ENCODE assay signal across 21 mouse cellular contexts in the genomic region with DNA sequence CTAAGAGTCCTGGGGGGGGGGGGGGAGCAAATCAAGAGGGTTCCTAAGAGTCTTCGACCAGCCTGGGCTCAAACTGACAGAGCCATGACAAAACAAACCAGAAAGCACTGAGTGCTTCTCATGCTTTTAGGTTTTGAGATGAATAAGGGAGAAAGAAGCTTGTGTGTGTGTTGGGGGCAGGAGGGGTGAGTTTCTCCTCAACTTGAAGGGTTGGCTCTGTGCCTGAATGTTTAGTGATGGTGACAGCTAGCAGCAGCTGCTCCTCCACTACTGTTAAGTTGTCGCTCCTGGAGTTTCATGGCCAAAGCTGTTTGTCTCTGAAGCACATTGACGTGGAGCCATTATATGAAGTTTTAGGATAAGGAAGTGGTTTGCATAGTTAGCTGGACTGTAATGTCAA. TPM values are rescaled to one million over a fixed set of nuclear protein-coding genes. Genes with fewer than 3 reads are reported as not detected.
A peak's percentile ranks its signal among the peaks of the same experiment; 100 is the strongest.
DNase-seq lines count a peak whose midpoint lies in the region; ATAC-seq and TF ChIP-seq lines count a peak whose summit lies in the region.
"Had no signal": no experiment of that assay in that cellular context is flagged by ENCODE, and none has a peak within 500 bp of the region (broad histone marks: within the 10 kb centered on the region; RNA-seq: fewer than 3 reads in every experiment).

No protein-coding gene starts in this region.

- 49% methylated on average over 3 of the region's 3 CpGs for WGBS in forebrain, embryonic 13.5 days
- 93% methylated on average over 3 of the region's 3 CpGs for WGBS in forebrain, embryonic 10.5 days
- WGBS in intestine, postnatal 0 days, result 77% methylated on average over 3 of the region's 3 CpGs
- 79% methylated on average over 3 of the region's 3 CpGs for WGBS in intestine, embryonic 15.5 days
- 66% methylated on average over 3 of the region's 3 CpGs for WGBS in lung, postnatal 0 days
- WGBS in lung, adult 2 months, result 59% methylated on average over 3 of the region's 3 CpGs
- WGBS in neural tube, embryonic 13.5 days, result 60% methylated on average over 3 of the region's 3 CpGs

- H3K4me1 ChIP-seq in forebrain, embryonic 13.5 days, result peaks cover 17% of the 10 kb centered on the region
- H3K4me1 ChIP-seq in forebrain, embryonic 10.5 days, result no peaks in the 10 kb centered on the region
- H3K4me1 ChIP-seq in intestine, postnatal 0 days (replicated peaks; ENCODE audit: control insufficient read depth, insufficient read depth, low read length), result no peaks in the 10 kb centered on the region
- no peaks in the 10 kb centered on the region; the same call in 1 of the 2 replicates for H3K4me1 ChIP-seq in intestine, embryonic 15.5 days (replicated peaks)
- no peaks in the 10 kb centered on the region for H3K4me1 ChIP-seq in lung, postnatal 0 days (ENCODE audit: insufficient read depth, low read depth, low read length)
- H3K4me1 ChIP-seq in lung, adult 2 months (ENCODE audit: control insufficient read depth, insufficient read depth, low read length), result peaks cover 6% of the 10 kb centered on the region; the same call in 1 of the 2 replicates
- no peaks in the 10 kb centered on the region; the same call in 1 of the 2 replicates for H3K4me1 ChIP-seq in neural tube, embryonic 13.5 days (replicated peaks)
- H3K4me1 ChIP-seq: heart, embryonic 10.5 days; hindbrain, embryonic 10.5 days had no signal

- H3K9ac ChIP-seq in forebrain, embryonic 13.5 days, result no peak overlapping the region
- no peak overlapping the region for H3K9ac ChIP-seq in intestine, postnatal 0 days (ENCODE audit: low read depth, low read length)
- H3K9ac ChIP-seq in intestine, embryonic 15.5 days, result no peak overlapping the region
- no peak overlapping the region for H3K9ac ChIP-seq in lung, postnatal 0 days (replicated peaks; ENCODE audit: low read depth)
- H3K9ac ChIP-seq in neural tube, embryonic 13.5 days, result no peak overlapping the region
- H3K9ac ChIP-seq: liver, embryonic 14.5 days had no signal

- H3K4me2 ChIP-seq in forebrain, embryonic 13.5 days, result no peak overlapping the region
- no peak overlapping the region for H3K4me2 ChIP-seq in intestine, postnatal 0 days (replicated peaks; ENCODE audit: low read depth)
- H3K4me2 ChIP-seq in intestine, embryonic 15.5 days (replicated peaks), result no peak overlapping the region
- H3K4me2 ChIP-seq in lung, postnatal 0 days (replicated peaks; ENCODE audit: low read depth, low read length), result no peak overlapping the region
- no peak overlapping the region for H3K4me2 ChIP-seq in neural tube, embryonic 13.5 days

- H3K36me3 ChIP-seq in forebrain, embryonic 13.5 days (ENCODE audit: poor library complexity, severe bottlenecking), result peaks cover 90% of the 10 kb centered on the region
- H3K36me3 ChIP-seq in forebrain, embryonic 10.5 days (replicated peaks), result peaks cover 100% of the 10 kb centered on the region
- H3K36me3 ChIP-seq in intestine, postnatal 0 days (ENCODE audit: control insufficient read depth, insufficient read depth), result peaks cover 63% of the 10 kb centered on the region
- H3K36me3 ChIP-seq in intestine, embryonic 15.5 days, result peaks cover 28% of the 10 kb centered on the region
- H3K36me3 ChIP-seq in lung, postnatal 0 days (ENCODE audit: insufficient read depth, low read length), result peaks cover 17% of the 10 kb centered on the region
- peaks cover 86% of the 10 kb centered on the region for H3K36me3 ChIP-seq in neural tube, embryonic 13.5 days

- H3K9me3 ChIP-seq in forebrain, embryonic 13.5 days (replicated peaks), result no peaks in the 10 kb centered on the region
- no peaks in the 10 kb centered on the region for H3K9me3 ChIP-seq in forebrain, embryonic 10.5 days
- H3K9me3 ChIP-seq in intestine, postnatal 0 days (ENCODE audit: control insufficient read depth), result no peaks in the 10 kb centered on the region
- H3K9me3 ChIP-seq in intestine, embryonic 15.5 days, result no peaks in the 10 kb centered on the region
- no peaks in the 10 kb centered on the region for H3K9me3 ChIP-seq in lung, postnatal 0 days (ENCODE audit: low read length)
- no peaks in the 10 kb centered on the region for H3K9me3 ChIP-seq in neural tube, embryonic 13.5 days
- H3K9me3 ChIP-seq: heart, embryonic 10.5 days; hindbrain, embryonic 10.5 days had no signal

- H3K27me3 ChIP-seq in forebrain, embryonic 13.5 days, result no peaks in the 10 kb centered on the region
- no peaks in the 10 kb centered on the region for H3K27me3 ChIP-seq in forebrain, embryonic 10.5 days (ENCODE audit: poor library complexity, severe bottlenecking)
- H3K27me3 ChIP-seq in intestine, postnatal 0 days (replicated peaks; ENCODE audit: control insufficient read depth, insufficient read depth, low read length), result no peaks in the 10 kb centered on the region
- no peaks in the 10 kb centered on the region for H3K27me3 ChIP-seq in intestine, embryonic 15.5 days (replicated peaks)
- H3K27me3 ChIP-seq in lung, postnatal 0 days (replicated peaks; ENCODE audit: insufficient read depth, low read length), result no peaks in the 10 kb centered on the region
- no peaks in the 10 kb centered on the region for H3K27me3 ChIP-seq in neural tube, embryonic 13.5 days
- H3K27me3 ChIP-seq: Patski had no signal

- TF ChIP-seq CTCF in intestine, postnatal 0 days (IDR thresholded peaks at IDR 0.05; ENCODE audit: low read depth), result no peak
- no peak for TF ChIP-seq CTCF in lung, postnatal 0 days (IDR thresholded peaks at IDR 0.05)
- no peak for TF ChIP-seq CTCF in lung, adult 2 months (IDR thresholded peaks at IDR 0.05; ENCODE audit: insufficient read depth, low read length)

- DNase-seq in forebrain, embryonic 10.5 days (ENCODE audit: extremely low spot score, low spot score), result no peak
- peak; percentile 75 for DNase-seq in lung, postnatal 0 days (ENCODE audit: low spot score)
- DNase-seq in lung, adult 2 months, result no peak
- DNase-seq: adrenal gland, postnatal 36 days; cerebellum, postnatal 14 days; layer of hippocampus, postnatal 36 days had no signal

- TF ChIP-seq POLR2A in lung, adult 2 months (IDR thresholded peaks at IDR 0.05; ENCODE audit: borderline replicate concordance, extremely low read depth, low read depth, low read length), result no peak

- H3K4me3 ChIP-seq in forebrain, embryonic 13.5 days, result no peak overlapping the region
- H3K4me3 ChIP-seq in forebrain, embryonic 10.5 days, result no peak overlapping the region
- H3K4me3 ChIP-seq in intestine, postnatal 0 days (ENCODE audit: low read depth, low read length), result no peak overlapping the region
- no peak overlapping the region for H3K4me3 ChIP-seq in intestine, embryonic 15.5 days (replicated peaks)
- no peak overlapping the region for H3K4me3 ChIP-seq in lung, postnatal 0 days (ENCODE audit: low read depth, low read length)
- H3K4me3 ChIP-seq in lung, adult 2 months (replicated peaks; ENCODE audit: extremely low read depth, low read depth, low read length), result no peak overlapping the region
- H3K4me3 ChIP-seq in neural tube, embryonic 13.5 days, result no peak overlapping the region
- H3K4me3 ChIP-seq: heart, embryonic 10.5 days; hindbrain, embryonic 10.5 days had no signal

- no peak for TF ChIP-seq EP300 in lung, postnatal 0 days (IDR thresholded peaks at IDR 0.05)

- ATAC-seq in forebrain, embryonic 13.5 days, result peak; percentile 33; the same call in 1 of the 2 replicates
- ATAC-seq in intestine, postnatal 0 days, result no peak
- ATAC-seq in intestine, embryonic 15.5 days, result no peak
- 0 out of 2 replicates have a peak, but pooled peaks have one; percentile 19 for ATAC-seq in lung, postnatal 0 days
- ATAC-seq in neural tube, embryonic 13.5 days (ENCODE audit: low read depth), result 0 out of 2 replicates have a peak, but pooled peaks have one; percentile 23
- no peak for ATAC-seq in megakaryocyte, adult 5-6 weeks (ENCODE audit: poor library complexity, severe bottlenecking)
- ATAC-seq: Patski had no signal

- no peak overlapping the region for H3K27ac ChIP-seq in forebrain, embryonic 13.5 days
- no peak overlapping the region for H3K27ac ChIP-seq in forebrain, embryonic 10.5 days
- H3K27ac ChIP-seq in intestine, postnatal 0 days (ENCODE audit: low read depth, low read length), result 0 out of 2 replicates have a peak overlapping the region, but pooled peaks have one; percentile 4
- no peak overlapping the region for H3K27ac ChIP-seq in intestine, embryonic 15.5 days
- no peak overlapping the region for H3K27ac ChIP-seq in lung, postnatal 0 days (ENCODE audit: low read length)
- H3K27ac ChIP-seq in neural tube, embryonic 13.5 days (replicated peaks), result no peak overlapping the region
- H3K27ac ChIP-seq: heart, embryonic 10.5 days; hindbrain, embryonic 10.5 days; liver, embryonic 14.5 days had no signal

RNA-seq across cellular contexts. Expression of gene Ddx6, which starts 16.4 kb away (rescaled TPM):
- 28.1 and 30.0 TPM in 2 replicates for polyA plus RNA-seq in forebrain, embryonic 13.5 days (2015; fragmentation: Nextera tagmentation; extraction: Ambion mirVana)
- 20.3 and 21.0 TPM in 2 replicates for polyA plus RNA-seq in forebrain, embryonic 10.5 days (2016; fragmentation: Nextera tagmentation; extraction: Ambion mirVana)
- 7.3 and 9.5 TPM in 2 replicates for polyA plus RNA-seq in intestine, postnatal 0 days (2015; fragmentation: Nextera tagmentation; extraction: Ambion mirVana)
- 14.6 and 14.7 TPM in 2 replicates for polyA plus RNA-seq in intestine, embryonic 15.5 days (2015; fragmentation: Nextera tagmentation; extraction: Ambion mirVana)
- 13.9 and 18.3 TPM in 2 replicates for polyA plus RNA-seq in lung, postnatal 0 days (2015; fragmentation: Nextera tagmentation; extraction: Ambion mirVana)
- polyA plus RNA-seq in lung, adult 2 months (2012; rRNA removed), result 17.4 and 24.2 TPM in 2 replicates
- 15.7 and 17.9 TPM in 2 replicates for polyA plus RNA-seq in neural tube, embryonic 13.5 days (2015; fragmentation: Nextera tagmentation; extraction: Ambion mirVana)
- 57.1 and 60.2 TPM in 2 replicates for total RNA-seq in megakaryocyte, adult 5-6 weeks (2015)
- 71.2 and 88.8 TPM in 2 replicates for total RNA-seq in megakaryocyte, adult 5-6 weeks (2017)

RNA-seq across cellular contexts. Expression of gene Treh, which starts 51.9 kb away (rescaled TPM):
- polyA plus RNA-seq in forebrain, embryonic 13.5 days (2015; fragmentation: Nextera tagmentation; extraction: Ambion mirVana), result not detected in 2 replicates
- polyA plus RNA-seq in forebrain, embryonic 10.5 days (2016; fragmentation: Nextera tagmentation; extraction: Ambion mirVana), result not detected in 2 replicates
- 2.1 and 2.4 TPM in 2 replicates for polyA plus RNA-seq in intestine, postnatal 0 days (2015; fragmentation: Nextera tagmentation; extraction: Ambion mirVana)
- polyA plus RNA-seq in intestine, embryonic 15.5 days (2015; fragmentation: Nextera tagmentation; extraction: Ambion mirVana), result not detected in 2 replicates
- not detected in 2 replicates for polyA plus RNA-seq in lung, postnatal 0 days (2015; fragmentation: Nextera tagmentation; extraction: Ambion mirVana)
- polyA plus RNA-seq in lung, adult 2 months (2012; rRNA removed), result not detected in 2 replicates
- polyA plus RNA-seq in neural tube, embryonic 13.5 days (2015; fragmentation: Nextera tagmentation; extraction: Ambion mirVana), result not detected in 2 replicates
- total RNA-seq in megakaryocyte, adult 5-6 weeks (2015), result not detected in 2 replicates
- total RNA-seq in megakaryocyte, adult 5-6 weeks (2017), result not detected in 2 replicates
- total RNA-seq: adrenal gland, postnatal 36 days; gastrocnemius, adult 8-10 months; layer of hippocampus, postnatal 36 days; megakaryocyte-erythroid progenitor cell, adult 5-6 weeks had no signal
- polyA plus RNA-seq: heart, embryonic 10.5 days; hindbrain, embryonic 10.5 days; intestine, embryonic 14.5 days; limb, embryonic 11.5 days; liver, embryonic 14.5 days; Patski; spleen, adult 2 months; stomach, embryonic 16.5 days had no signal

RNA-seq across cellular contexts. Expression of gene Cxcr5, which starts 59.4 kb away (rescaled TPM):
- polyA plus RNA-seq in forebrain, embryonic 13.5 days (2015; fragmentation: Nextera tagmentation; extraction: Ambion mirVana), result not detected in 2 replicates
- polyA plus RNA-seq in forebrain, embryonic 10.5 days (2016; fragmentation: Nextera tagmentation; extraction: Ambion mirVana), result 0.05 TPM in 1 of 2 replicates, not detected in the other
- polyA plus RNA-seq in intestine, postnatal 0 days (2015; fragmentation: Nextera tagmentation; extraction: Ambion mirVana), result 0.21 and 0.25 TPM in 2 replicates
- 1.3 TPM in 2 replicates for polyA plus RNA-seq in intestine, embryonic 15.5 days (2015; fragmentation: Nextera tagmentation; extraction: Ambion mirVana)
- polyA plus RNA-seq in lung, postnatal 0 days (2015; fragmentation: Nextera tagmentation; extraction: Ambion mirVana), result 0.17 TPM in 2 replicates
- polyA plus RNA-seq in lung, adult 2 months (2012; rRNA removed), result 6.0 TPM in 2 replicates
- polyA plus RNA-seq in neural tube, embryonic 13.5 days (2015; fragmentation: Nextera tagmentation; extraction: Ambion mirVana), result not detected in 2 replicates
- not detected in 2 replicates for total RNA-seq in megakaryocyte, adult 5-6 weeks (2015)
- not detected in 2 replicates for total RNA-seq in megakaryocyte, adult 5-6 weeks (2017)
- total RNA-seq: adrenal gland, postnatal 36 days; gastrocnemius, adult 8-10 months; layer of hippocampus, postnatal 36 days had no signal
- polyA plus RNA-seq: heart, embryonic 10.5 days; hindbrain, embryonic 10.5 days; Patski had no signal

Comparison
In these comparisons a context has a peak if more than half of its experiments do, and no peak if none do; other contexts are left out.
1. ATAC-seq: peak in forebrain, embryonic 13.5 days (single experiment), lung, postnatal 0 days (single experiment) and neural tube, embryonic 13.5 days (single experiment); none in intestine, postnatal 0 days (single experiment), intestine, embryonic 15.5 days (single experiment) and megakaryocyte, adult 5-6 weeks (single experiment).